Mouse (Mus musculus) olfactory bulb, adult 2 months (tissue): Measurements from ENCODE around the gene Pax5.

Experiments used
- CTCF ChIP-seq: fragments of 200-500 bp; IDR thresholded peaks from 2 replicates; pipeline ENCODE4 v1.5.1; 2012; ENCODE audit warnings: low read depth, mild to moderate bottlenecking, low read length, moderate library complexity; ENCODE audit not compliant: insufficient read depth
- POLR2A ChIP-seq: fragments of 200-500 bp; IDR thresholded peaks from 2 replicates; pipeline ENCODE4 v1.6.1; 2012; ENCODE audit warnings: mild to moderate bottlenecking, low read depth, low read length, moderate library complexity; ENCODE audit not compliant: insufficient read depth

GRCm38 (mm10) chr4:44620241-44620640, 90.0 kb downstream of the Pax5 start:
- TF ChIP-seq CTCF (no peak), POLR2A (no peak)
